Mouse (Mus musculus): ENCODE data around the gene Fmnl1.
"Not testable (repeated sequence)": the region's sequence is repeated elsewhere in the genome, so short reads cannot be mapped to it uniquely, and the experiment has no call there.

Gene Fmnl1

GRCm38 (mm10) chr11:103215355-103215754 is 44.4 kb downstream of the Fmnl1 start:
- DNase-seq (ENCODE audit: low read depth, low spot score), result no peak
- Histone ChIP-seq H3K27me3 (ENCODE audit: control insufficient read depth, insufficient read depth, low read length, poor library complexity, severe bottlenecking) (no peaks in the 10 kb centered on the region), H3K36me3 (ENCODE audit: control insufficient read depth, insufficient read depth, low read length, poor library complexity, severe bottlenecking) (peaks cover 2% of the 10 kb centered on the region)

- DNase-seq (ENCODE audit: low read depth, low spot score), result peak; percentile 74
- H3K36me3 ChIP-seq (ENCODE audit: control insufficient read depth, insufficient read depth, low read length, poor library complexity, severe bottlenecking), result peaks cover 4% of the 10 kb centered on the region
- no peaks in the 10 kb centered on the region for H3K27me3 ChIP-seq (ENCODE audit: control insufficient read depth, insufficient read depth, low read length, poor library complexity, severe bottlenecking)
Measured at GRCm38 (mm10) chr11:103217790-103218516, 47.0 kb downstream of the Fmnl1 start, which contains the start of gene Spata32. Spata32 (minus strand) TSS chr11:103218432.

GRCm38 (mm10) chr11:103218517-103218901 is 47.6 kb downstream of the Fmnl1 start:
- DNase-seq (ENCODE audit: low read depth, low spot score), result no peak
- no peaks in the 10 kb centered on the region for H3K27me3 ChIP-seq (ENCODE audit: control insufficient read depth, insufficient read depth, low read length, poor library complexity, severe bottlenecking)
- peaks cover 5% of the 10 kb centered on the region for H3K36me3 ChIP-seq (ENCODE audit: control insufficient read depth, insufficient read depth, low read length, poor library complexity, severe bottlenecking)

GRCm38 (mm10) chr11:103219259-103219658 is 48.4 kb downstream of the Fmnl1 start:
- Histone ChIP-seq H3K27me3 (ENCODE audit: control insufficient read depth, insufficient read depth, low read length, poor library complexity, severe bottlenecking) (no peaks in the 10 kb centered on the region), H3K36me3 (ENCODE audit: control insufficient read depth, insufficient read depth, low read length, poor library complexity, severe bottlenecking) (peaks cover 8% of the 10 kb centered on the region)
- no peak for DNase-seq (ENCODE audit: low read depth, low spot score)

GRCm38 (mm10) chr11:103219995-103220394 is 49.1 kb downstream of the Fmnl1 start:
- Histone ChIP-seq H3K27me3 (ENCODE audit: control insufficient read depth, insufficient read depth, low read length, poor library complexity, severe bottlenecking) (no peaks in the 10 kb centered on the region), H3K36me3 (ENCODE audit: control insufficient read depth, insufficient read depth, low read length, poor library complexity, severe bottlenecking) (peaks cover 8% of the 10 kb centered on the region)
- DNase-seq (ENCODE audit: low read depth, low spot score), result no peak

GRCm38 (mm10) chr11:103221437-103221836 is 50.5 kb downstream of the Fmnl1 start:
- DNase-seq (ENCODE audit: low read depth, low spot score), result no peak
- Histone ChIP-seq H3K27me3 (ENCODE audit: control insufficient read depth, insufficient read depth, low read length, poor library complexity, severe bottlenecking) (no peaks in the 10 kb centered on the region), H3K36me3 (ENCODE audit: control insufficient read depth, insufficient read depth, low read length, poor library complexity, severe bottlenecking) (peaks cover 9% of the 10 kb centered on the region)

GRCm38 (mm10) chr11:103222718-103223117 is 51.8 kb downstream of the Fmnl1 start:
- H3K27me3 ChIP-seq (ENCODE audit: control insufficient read depth, insufficient read depth, low read length, poor library complexity, severe bottlenecking); DNase-seq (ENCODE audit: low read depth, low spot score): not testable (repeated sequence)
- H3K36me3 ChIP-seq (ENCODE audit: control insufficient read depth, insufficient read depth, low read length, poor library complexity, severe bottlenecking), result peaks cover 14% of the 10 kb centered on the region

- H3K27me3 ChIP-seq (ENCODE audit: control insufficient read depth, insufficient read depth, low read length, poor library complexity, severe bottlenecking), result no peaks in the 10 kb centered on the region
- peaks cover 16% of the 10 kb centered on the region for H3K36me3 ChIP-seq (ENCODE audit: control insufficient read depth, insufficient read depth, low read length, poor library complexity, severe bottlenecking)
- no peak for DNase-seq (ENCODE audit: low read depth, low spot score)
Measured at GRCm38 (mm10) chr11:103223444-103223843, 52.5 kb downstream of the Fmnl1 start.

- no peaks in the 10 kb centered on the region for H3K27me3 ChIP-seq (ENCODE audit: control insufficient read depth, insufficient read depth, low read length, poor library complexity, severe bottlenecking)
- no peak for DNase-seq (ENCODE audit: low read depth, low spot score)
- peaks cover 18% of the 10 kb centered on the region for H3K36me3 ChIP-seq (ENCODE audit: control insufficient read depth, insufficient read depth, low read length, poor library complexity, severe bottlenecking)
Measured at GRCm38 (mm10) chr11:103223951-103224456, 53.1 kb downstream of the Fmnl1 start.

GRCm38 (mm10) chr11:103229608-103230007 is 58.7 kb downstream of the Fmnl1 start:
- H3K36me3 ChIP-seq (ENCODE audit: control insufficient read depth, insufficient read depth, low read length, poor library complexity, severe bottlenecking), result peaks cover 30% of the 10 kb centered on the region
- DNase-seq (ENCODE audit: low read depth, low spot score), result no peak
- H3K27me3 ChIP-seq (ENCODE audit: control insufficient read depth, insufficient read depth, low read length, poor library complexity, severe bottlenecking), result no peaks in the 10 kb centered on the region

GRCm38 (mm10) chr11:103230626-103231025 is 59.7 kb downstream of the Fmnl1 start:
- H3K36me3 ChIP-seq (ENCODE audit: control insufficient read depth, insufficient read depth, low read length, poor library complexity, severe bottlenecking), result peaks cover 32% of the 10 kb centered on the region
- DNase-seq (ENCODE audit: low read depth, low spot score), result no peak

GRCm38 (mm10) chr11:103231367-103231766 is 60.5 kb downstream of the Fmnl1 start:
- no peaks in the 10 kb centered on the region for H3K27me3 ChIP-seq (ENCODE audit: control insufficient read depth, insufficient read depth, low read length, poor library complexity, severe bottlenecking)
- DNase-seq (ENCODE audit: low read depth, low spot score), result no peak
- H3K36me3 ChIP-seq (ENCODE audit: control insufficient read depth, insufficient read depth, low read length, poor library complexity, severe bottlenecking), result peaks cover 32% of the 10 kb centered on the region

More at GRCm38 (mm10) chr11:103230626-103231025, 59.7 kb downstream of the Fmnl1 start:
- no peaks in the 10 kb centered on the region for H3K27me3 ChIP-seq (ENCODE audit: control insufficient read depth, insufficient read depth, low read length, poor library complexity, severe bottlenecking)

- DNase-seq (ENCODE audit: low read depth, low spot score), result peak; percentile 87
- peaks cover 30% of the 10 kb centered on the region for H3K36me3 ChIP-seq (ENCODE audit: control insufficient read depth, insufficient read depth, low read length, poor library complexity, severe bottlenecking)
- no peaks in the 10 kb centered on the region for H3K27me3 ChIP-seq (ENCODE audit: control insufficient read depth, insufficient read depth, low read length, poor library complexity, severe bottlenecking)
Measured at GRCm38 (mm10) chr11:103232966-103233365, 62.1 kb downstream of the Fmnl1 start.

- H3K36me3 ChIP-seq (ENCODE audit: control insufficient read depth, insufficient read depth, low read length, poor library complexity, severe bottlenecking), result peaks cover 32% of the 10 kb centered on the region
- no peaks in the 10 kb centered on the region for H3K27me3 ChIP-seq (ENCODE audit: control insufficient read depth, insufficient read depth, low read length, poor library complexity, severe bottlenecking)
- DNase-seq (ENCODE audit: low read depth, low spot score), result no peak
Measured at GRCm38 (mm10) chr11:103234447-103234846, 63.5 kb downstream of the Fmnl1 start.

GRCm38 (mm10) chr11:103235702-103236101 is 64.8 kb downstream of the Fmnl1 start:
- no peaks in the 10 kb centered on the region for H3K27me3 ChIP-seq (ENCODE audit: control insufficient read depth, insufficient read depth, low read length, poor library complexity, severe bottlenecking)
- H3K36me3 ChIP-seq (ENCODE audit: control insufficient read depth, insufficient read depth, low read length, poor library complexity, severe bottlenecking), result peaks cover 29% of the 10 kb centered on the region
- DNase-seq (ENCODE audit: low read depth, low spot score), result no peak
